Mouse (Mus musculus) lung, adult 18-20 months (tissue): Measurements from ENCODE around the gene Tgfbr3.
A peak's percentile ranks its signal among the peaks of the same experiment; 100 is the strongest.
"Not testable (repeated sequence)": the region's sequence is repeated elsewhere in the genome, so short reads cannot be mapped to it uniquely, and the experiment has no call there.

Experiments
- DNase-seq, 2 experiments: peaks; one replicate each; pipeline ENCODE4 v3.0.0; 2022; ENCODE audit warnings: mixed read lengths in 2 of 2

Tgfbr3 gene

GRCm38 (mm10) chr5:107236975-107237374, 52.5 kb downstream of the Tgfbr3 start:
- DNase-seq, result no peak

- DNase-seq, result no peak
Measured at GRCm38 (mm10) chr5:107236039-107236438, 53.4 kb downstream of the Tgfbr3 start.

- peak in 1 of 2 experiments; percentile 37 for DNase-seq
Measured at GRCm38 (mm10) chr5:107233366-107234354, 55.8 kb downstream of the Tgfbr3 start.

GRCm38 (mm10) chr5:107230189-107230588, 59.2 kb downstream of the Tgfbr3 start:
- no peak for DNase-seq

GRCm38 (mm10) chr5:107229037-107229436, 60.4 kb downstream of the Tgfbr3 start:
- no peak for DNase-seq

GRCm38 (mm10) chr5:107227580-107227979, 61.8 kb downstream of the Tgfbr3 start:
- DNase-seq, result no peak

GRCm38 (mm10) chr5:107224820-107225417, 64.5 kb downstream of the Tgfbr3 start:
- DNase-seq, result no peak

GRCm38 (mm10) chr5:107224151-107224550, 65.3 kb downstream of the Tgfbr3 start:
- no peak for DNase-seq

- DNase-seq, result not testable (repeated sequence)
Measured at GRCm38 (mm10) chr5:107223483-107223882, 65.9 kb downstream of the Tgfbr3 start.

- peak in 1 of 2 experiments; percentile 55 for DNase-seq
Measured at GRCm38 (mm10) chr5:107223029-107223428, 66.4 kb downstream of the Tgfbr3 start.

GRCm38 (mm10) chr5:107222670-107223005, 66.8 kb downstream of the Tgfbr3 start:
- no peak for DNase-seq

- DNase-seq, result peak; percentile 33 to 54
Measured at GRCm38 (mm10) chr5:107221892-107222669, 67.3 kb downstream of the Tgfbr3 start.

GRCm38 (mm10) chr5:107220936-107221335, 68.5 kb downstream of the Tgfbr3 start:
- DNase-seq, result no peak

- no peak for DNase-seq
Measured at GRCm38 (mm10) chr5:107219883-107220282, 69.5 kb downstream of the Tgfbr3 start.

GRCm38 (mm10) chr5:107219318-107219717, 70.1 kb downstream of the Tgfbr3 start:
- no peak for DNase-seq

- no peak for DNase-seq
Measured at GRCm38 (mm10) chr5:107218594-107218993, 70.8 kb downstream of the Tgfbr3 start.

GRCm38 (mm10) chr5:107217139-107217538, 72.3 kb downstream of the Tgfbr3 start:
- no peak for DNase-seq

GRCm38 (mm10) chr5:107213373-107214132, 75.9 kb downstream of the Tgfbr3 start:
- no peak for DNase-seq

- no peak for DNase-seq
Measured at GRCm38 (mm10) chr5:107211830-107212370, 77.5 kb downstream of the Tgfbr3 start.

- no peak for DNase-seq
Measured at GRCm38 (mm10) chr5:107210040-107210439, 79.4 kb downstream of the Tgfbr3 start.

GRCm38 (mm10) chr5:107207911-107208310, 81.5 kb downstream of the Tgfbr3 start:
- DNase-seq, result no peak

- DNase-seq, result no peak
Measured at GRCm38 (mm10) chr5:107204306-107204705, 85.1 kb downstream of the Tgfbr3 start.
